ENCODE assay signal across 35 mouse cellular contexts in the genomic region with DNA sequence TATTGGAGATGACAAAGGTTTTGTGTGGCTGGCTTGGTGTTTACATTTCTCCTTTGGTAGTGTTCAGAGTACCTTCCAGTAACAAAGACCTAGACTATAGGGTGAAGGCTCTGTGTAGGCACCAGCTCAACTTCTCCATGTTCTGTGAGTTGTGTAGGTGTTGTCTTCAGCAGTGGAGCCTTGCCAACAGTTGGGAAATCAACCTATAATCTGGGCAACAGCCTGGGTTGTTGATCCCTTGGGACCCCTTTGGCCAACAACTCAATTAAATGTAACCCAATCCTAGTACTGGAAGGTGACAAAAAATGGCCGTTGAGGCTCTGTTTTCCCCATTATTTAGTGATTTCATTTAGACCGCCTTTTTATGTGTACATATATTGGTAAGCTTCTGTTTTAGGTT. TPM values are rescaled to one million over a fixed set of nuclear protein-coding genes. Genes with fewer than 3 reads are reported as not detected.
DNase-seq lines count a peak whose midpoint lies in the region; ATAC-seq and TF ChIP-seq lines count a peak whose summit lies in the region.
"Had no signal": no experiment of that assay in that cellular context is flagged by ENCODE, and none has a peak within 500 bp of the region (broad histone marks: within the 10 kb centered on the region; RNA-seq: fewer than 3 reads in every experiment).

No protein-coding gene starts in this region.

- H3K4me2 ChIP-seq in liver, postnatal 0 days (ENCODE audit: low read depth, low read length) = no peak overlapping the region
- H3K4me2 ChIP-seq: embryonic facial prominence, embryonic 13.5 days; heart, embryonic 11.5 days; hindbrain, embryonic 14.5 days; limb, embryonic 13.5 days; midbrain, embryonic 15.5 days; neural tube, embryonic 15.5 days had no signal

- no peak overlapping the region for H3K9ac ChIP-seq in liver, postnatal 0 days (replicated peaks)
- H3K9ac ChIP-seq: embryonic facial prominence, embryonic 13.5 days; hindbrain, embryonic 14.5 days; limb, embryonic 13.5 days; midbrain, embryonic 15.5 days; neural tube, embryonic 15.5 days had no signal

- no peaks in the 10 kb centered on the region for H3K4me1 ChIP-seq in liver, postnatal 0 days (ENCODE audit: insufficient read depth)
- H3K4me1 ChIP-seq: limb, embryonic 13.5 days; midbrain, embryonic 15.5 days; neural tube, embryonic 15.5 days had no signal

- H3K36me3 ChIP-seq in liver, postnatal 0 days (replicated peaks; ENCODE audit: insufficient read depth, low read length) = peaks cover 42% of the 10 kb centered on the region

- H3K27ac ChIP-seq in gastrocnemius, adult 2 months = no peak overlapping the region
- H3K27ac ChIP-seq in liver, postnatal 0 days (ENCODE audit: low read depth) = no peak overlapping the region
- H3K27ac ChIP-seq: embryonic facial prominence, embryonic 13.5 days; hindbrain, embryonic 14.5 days; limb, embryonic 13.5 days; macrophage; midbrain, embryonic 15.5 days; neural tube, embryonic 15.5 days had no signal

- intact Hi-C loops in gastrocnemius, adult 2 months (cut with DNase I) = no loop called here

- TF ChIP-seq CTCF in gastrocnemius, adult 2 months (IDR thresholded peaks at IDR 0.05) = no peak
- no peak for TF ChIP-seq CTCF in liver, postnatal 0 days (IDR thresholded peaks at IDR 0.05; ENCODE audit: low read depth)

- peak; percentile 30 for ATAC-seq in liver, postnatal 0 days
- ATAC-seq: intestine, postnatal 0 days; midbrain, embryonic 15.5 days had no signal

- no peaks in the 10 kb centered on the region for H3K9me3 ChIP-seq in liver, postnatal 0 days (ENCODE audit: low read length)
- H3K9me3 ChIP-seq: embryonic facial prominence, embryonic 13.5 days; limb, embryonic 13.5 days; midbrain, embryonic 15.5 days; neural tube, embryonic 15.5 days had no signal

- 94% methylated on average over 2 of the region's 2 CpGs for WGBS in liver, postnatal 0 days (ENCODE audit: insufficient replicate concordance)

- no peaks in the 10 kb centered on the region for H3K27me3 ChIP-seq in liver, postnatal 0 days (ENCODE audit: insufficient read depth, low read length)
- H3K27me3 ChIP-seq: CH12.LX; embryonic facial prominence, embryonic 13.5 days; limb, embryonic 13.5 days; midbrain, embryonic 15.5 days; neural tube, embryonic 15.5 days had no signal

- no peak overlapping the region for H3K4me3 ChIP-seq in gastrocnemius, adult 2 months
- H3K4me3 ChIP-seq in liver, postnatal 0 days (ENCODE audit: low read depth, low read length) = no peak overlapping the region
- H3K4me3 ChIP-seq: embryonic facial prominence, embryonic 13.5 days; limb, embryonic 13.5 days; midbrain, embryonic 15.5 days; neural tube, embryonic 15.5 days had no signal

- DNase-seq in gastrocnemius, adult 18-20 months (ENCODE audit: low spot score) = peak; percentile 39
- DNase-seq in gastrocnemius, adult 2 months = no peak
- DNase-seq in NIH3T3 (ENCODE audit: low read depth) = peak; percentile 60
- DNase-seq in adrenal gland, postnatal 25 days = peak; percentile 8
- no peak for DNase-seq in liver, postnatal 0 days
- no peak for DNase-seq in kidney, postnatal 10 days
- DNase-seq in layer of hippocampus, postnatal 25 days (ENCODE audit: extremely low spot score in 1 of 2, low spot score in 1 of 2) = no peak
- DNase-seq: cerebellum, adult 11-12 months; gastrocnemius, postnatal 25 days; heart, adult 11 months; kidney, adult 9 months; kidney, postnatal 14 days; layer of hippocampus, adult 9-11 months; lung, adult 2 months; lung, postnatal 10 days; right cerebral cortex, postnatal 25 days; spleen, adult 18-20 months; thymus, postnatal 14 days had no signal

- TF ChIP-seq EP300 in liver, postnatal 0 days (IDR thresholded peaks at IDR 0.05; ENCODE audit: low read depth) = no peak

RNA-seq across cellular contexts. Expression of a gene that starts 55.5 kb away (rescaled TPM):
- total RNA-seq in gastrocnemius, adult 18-20 months (2021) = not detected
- total RNA-seq in gastrocnemius, adult 2 months (2021) = not detected
- not detected in 2 replicates for total RNA-seq in adrenal gland, postnatal 25 days (2021)
- not detected in 2 replicates for polyA plus RNA-seq in liver, postnatal 0 days (2015; fragmentation: Nextera tagmentation; extraction: Ambion mirVana)
- total RNA-seq in layer of hippocampus, postnatal 25 days (2021) = not detected
- total RNA-seq: CH12.LX; common myeloid progenitor, adult 5-6 weeks; gastrocnemius, postnatal 25 days; hematopoietic stem cell, adult 5-6 weeks; left cerebral cortex, adult 18-20 months; left cerebral cortex, postnatal 14 days had no signal
- polyA plus RNA-seq: C2C12; embryonic facial prominence, embryonic 13.5 days; forebrain, embryonic 11.5 days; heart, embryonic 11.5 days; heart, embryonic 16.5 days; hindbrain, embryonic 14.5 days; intestine, postnatal 0 days; limb, embryonic 13.5 days; macrophage; midbrain, embryonic 15.5 days; neural tube, embryonic 15.5 days; stomach, embryonic 16.5 days had no signal

Comparison
In these comparisons a context has a peak if more than half of its experiments do, and no peak if none do; other contexts are left out.
1. DNase-seq: peak in gastrocnemius, adult 18-20 months (single experiment), NIH3T3 (single experiment) and adrenal gland, postnatal 25 days (single experiment); none in gastrocnemius, adult 2 months (single experiment), liver, postnatal 0 days (single experiment), kidney, postnatal 10 days (single experiment) and layer of hippocampus, postnatal 25 days (0 of 2).